Mouse (Mus musculus): ENCODE measurements around the gene Fam162a. TPM values are rescaled to one million over a fixed set of nuclear protein-coding genes. Genes with fewer than 3 reads are reported as not detected.
"Not testable (repeated sequence)": the region's sequence is repeated elsewhere in the genome, so short reads cannot be mapped to it uniquely, and the experiment has no call there.

The Fam162a gene
- polyA plus RNA-seq, 1 experiment from 2014 or later, result 223 TPM

DNA sequence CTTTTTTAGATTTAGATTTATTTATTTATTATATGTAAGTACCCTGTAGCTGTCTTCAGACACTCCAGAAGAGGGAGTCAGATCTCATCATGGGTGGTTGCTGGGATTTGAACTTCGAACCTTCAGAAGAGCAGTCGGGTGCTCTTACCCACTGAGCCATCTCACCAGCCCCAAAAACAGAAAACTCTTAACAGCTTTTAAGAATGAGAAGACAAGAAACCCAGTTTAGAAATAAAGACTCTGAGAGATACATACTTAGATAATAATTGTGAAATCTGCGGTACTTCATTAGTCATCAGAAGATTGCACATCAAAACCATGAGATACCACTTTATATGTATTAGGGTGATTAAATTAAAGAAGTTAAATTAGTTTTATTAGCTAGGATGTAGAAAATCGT, 72.5 kb downstream of the Fam162a start:
- not testable (repeated sequence) for H3K4me3 ChIP-seq (ENCODE audit: low read depth, low read length); H3K4me2 ChIP-seq (ENCODE audit: low read depth, low read length); H3K4me1 ChIP-seq (ENCODE audit: control insufficient read depth, low read depth, low read length); ATAC-seq (ENCODE audit: low read depth); H3K9ac ChIP-seq (ENCODE audit: low read depth, low read length); H3K36me3 ChIP-seq (ENCODE audit: control insufficient read depth, insufficient read depth); H3K27ac ChIP-seq (ENCODE audit: low read length); H3K9me3 ChIP-seq (replicated peaks; ENCODE audit: control insufficient read depth, low read length); H3K27me3 ChIP-seq (ENCODE audit: control insufficient read depth, insufficient read depth, low read depth, low read length)
- WGBS (ENCODE audit: insufficient replicate concordance), result 92% methylated on average over 4 of the region's 4 CpGs

Other genes with a start within 250 kb of the Fam162a start
- gene Parp14, start 200.1 kb downstream of the Fam162a start, polyA plus RNA-seq (2015; fragmentation: Nextera tagmentation; extraction: Ambion mirVana), result 1.4 and 1.5 TPM in 2 replicates
- 7.3 and 7.7 TPM in 2 replicates for gene Parp9, start 133.1 kb downstream of the Fam162a start, polyA plus RNA-seq (2015; fragmentation: Nextera tagmentation; extraction: Ambion mirVana)
- 4.7 and 5.5 TPM in 2 replicates for gene Dtx3l, start 132.4 kb downstream of the Fam162a start, polyA plus RNA-seq (2015; fragmentation: Nextera tagmentation; extraction: Ambion mirVana)
- 31.3 and 34.1 TPM in 2 replicates for gene Kpna1, start 92.8 kb downstream of the Fam162a start, polyA plus RNA-seq (2015; fragmentation: Nextera tagmentation; extraction: Ambion mirVana)
- 2.1 and 2.2 TPM in 2 replicates for gene Wdr5b, start 30.4 kb downstream of the Fam162a start, polyA plus RNA-seq (2015; fragmentation: Nextera tagmentation; extraction: Ambion mirVana)
- gene Ccdc58, start 91 bp upstream of the Fam162a start, polyA plus RNA-seq (2015; fragmentation: Nextera tagmentation; extraction: Ambion mirVana), result 43.8 and 44.6 TPM in 2 replicates
- gene Csta1, start 59.6 kb upstream of the Fam162a start, polyA plus RNA-seq (2015; fragmentation: Nextera tagmentation; extraction: Ambion mirVana), result 0.02 and 0.04 TPM in 2 replicates
- gene Stfa2l1, start 85.2 kb upstream of the Fam162a start, polyA plus RNA-seq (2015; fragmentation: Nextera tagmentation; extraction: Ambion mirVana), result 82.3 and 84.4 TPM in 2 replicates
- gene Gm5483, start 112.6 kb upstream of the Fam162a start, polyA plus RNA-seq (2015; fragmentation: Nextera tagmentation; extraction: Ambion mirVana), result 264 and 272 TPM in 2 replicates
- gene Gm5416, start 138.8 kb upstream of the Fam162a start, polyA plus RNA-seq (2015; fragmentation: Nextera tagmentation; extraction: Ambion mirVana), result 6.5 and 9.9 TPM in 2 replicates
- gene 2010005H15Rik, start 149.9 kb upstream of the Fam162a start, polyA plus RNA-seq (2015; fragmentation: Nextera tagmentation; extraction: Ambion mirVana), result 29.6 and 30.0 TPM in 2 replicates
- 657 and 688 TPM in 2 replicates for gene Stfa1, start 205.4 kb upstream of the Fam162a start, polyA plus RNA-seq (2015; fragmentation: Nextera tagmentation; extraction: Ambion mirVana)